Mouse (Mus musculus): ENCODE results near the gene Zfp772. TPM values are rescaled to one million over a fixed set of nuclear protein-coding genes. Genes with fewer than 3 reads are reported as not detected.
"Not testable (repeated sequence)": the region's sequence is repeated elsewhere in the genome, so short reads cannot be mapped to it uniquely, and the experiment has no call there.

Gene Zfp772
- polyA plus RNA-seq (2015; fragmentation: Nextera tagmentation; extraction: Ambion mirVana), result 7.3 and 8.0 TPM in 2 replicates

DNA sequence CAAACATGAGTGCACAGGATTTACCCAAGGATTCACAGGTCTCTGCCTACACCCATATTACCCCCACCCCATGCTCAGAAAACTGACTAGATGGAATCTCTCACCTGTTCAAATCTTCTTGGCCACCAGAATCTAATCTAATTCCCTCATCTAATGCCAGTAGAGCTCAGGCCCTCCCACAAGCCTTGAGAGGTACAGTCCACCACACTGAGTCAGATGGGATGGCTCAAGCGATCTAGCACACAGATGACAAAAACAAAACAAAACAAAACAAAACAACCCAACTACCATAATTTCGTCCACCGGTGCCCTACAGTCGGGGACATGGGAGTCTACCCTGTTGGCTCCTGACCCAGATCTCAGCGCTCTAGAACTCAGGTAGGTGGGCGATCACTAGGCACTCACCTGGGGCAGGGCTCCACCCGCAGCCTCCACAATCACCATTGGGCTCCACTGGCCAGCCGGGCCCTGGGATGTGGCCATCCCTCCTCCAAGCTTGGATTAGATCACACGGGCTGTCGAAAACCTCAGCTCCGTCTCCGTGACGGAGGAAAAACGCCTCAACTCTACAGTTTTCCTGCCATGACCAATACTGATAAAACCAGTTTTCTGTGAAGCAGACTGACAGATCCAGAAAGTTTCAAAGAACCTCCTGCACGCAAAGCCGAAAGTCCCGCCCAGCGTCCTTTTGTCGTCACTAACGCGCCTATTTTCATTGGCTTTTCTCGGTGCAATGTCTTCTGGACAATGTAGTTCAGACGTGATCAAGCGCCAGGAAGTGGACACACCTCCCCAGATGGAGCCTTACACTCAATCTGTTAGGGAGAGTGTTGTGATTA lies at the start of gene Zfp772:
TSS of gene Zfp772 (minus strand) at position 686 of the 839 bp plus-strand sequence.
- H3K4me1 ChIP-seq (replicated peaks; ENCODE audit: control insufficient read depth, insufficient read depth, low read length); H3K36me3 ChIP-seq (ENCODE audit: control insufficient read depth, insufficient read depth, low read length); ATAC-seq (ENCODE audit: low read depth); H3K9me3 ChIP-seq (ENCODE audit: control insufficient read depth, low read length); H3K27me3 ChIP-seq (ENCODE audit: control insufficient read depth, insufficient read depth, low read depth, low read length); H3K27ac ChIP-seq (ENCODE audit: low read length): not testable (repeated sequence)
- Histone ChIP-seq H3K4me2 (ENCODE audit: low read depth, low read length) (peak within 1 kb of the TSS; percentile 64), H3K9ac (ENCODE audit: low read length) (peak within 1 kb of the TSS; percentile 67), H3K4me3 (ENCODE audit: low read length) (peak within 1 kb of the TSS; percentile 55)
- 2% methylated on average over 24 of the region's 24 CpGs for WGBS

DNA sequence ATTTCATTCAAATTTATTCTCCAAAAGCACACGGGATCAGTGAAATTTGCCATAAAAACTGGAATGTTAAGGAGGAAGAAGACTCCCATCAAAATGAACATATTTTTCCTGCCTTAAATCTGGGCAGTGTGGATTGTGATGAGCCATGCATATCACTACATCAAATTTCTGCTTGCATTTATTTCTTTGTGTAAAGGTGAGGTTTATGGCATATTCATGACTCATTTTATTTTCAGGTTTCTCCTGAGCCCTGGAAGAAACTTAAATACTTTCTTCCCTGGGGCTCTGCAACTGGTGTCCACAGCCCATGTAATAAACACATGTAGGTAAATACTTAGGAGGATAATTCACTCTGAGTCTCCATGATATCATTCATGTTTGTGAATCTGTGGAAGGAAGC lies 37.4 kb upstream of the Zfp772 start, which contains the start of gene Vmn2r29:
TSS of gene Vmn2r29 (minus strand) at position 101 of the 400 bp plus-strand sequence.
- not testable (repeated sequence) for H3K4me3 ChIP-seq (ENCODE audit: low read length); H3K27me3 ChIP-seq (ENCODE audit: control insufficient read depth, insufficient read depth, low read depth, low read length); ATAC-seq (ENCODE audit: low read depth); H3K9me3 ChIP-seq (ENCODE audit: control insufficient read depth, low read length); H3K9ac ChIP-seq (ENCODE audit: low read length); H3K4me2 ChIP-seq (ENCODE audit: low read depth, low read length); H3K4me1 ChIP-seq (replicated peaks; ENCODE audit: control insufficient read depth, insufficient read depth, low read length); H3K27ac ChIP-seq (ENCODE audit: low read length); H3K36me3 ChIP-seq (ENCODE audit: control insufficient read depth, insufficient read depth, low read length)
- no CpG with 5 or more reads among the region's 1 CpGs for WGBS

DNA sequence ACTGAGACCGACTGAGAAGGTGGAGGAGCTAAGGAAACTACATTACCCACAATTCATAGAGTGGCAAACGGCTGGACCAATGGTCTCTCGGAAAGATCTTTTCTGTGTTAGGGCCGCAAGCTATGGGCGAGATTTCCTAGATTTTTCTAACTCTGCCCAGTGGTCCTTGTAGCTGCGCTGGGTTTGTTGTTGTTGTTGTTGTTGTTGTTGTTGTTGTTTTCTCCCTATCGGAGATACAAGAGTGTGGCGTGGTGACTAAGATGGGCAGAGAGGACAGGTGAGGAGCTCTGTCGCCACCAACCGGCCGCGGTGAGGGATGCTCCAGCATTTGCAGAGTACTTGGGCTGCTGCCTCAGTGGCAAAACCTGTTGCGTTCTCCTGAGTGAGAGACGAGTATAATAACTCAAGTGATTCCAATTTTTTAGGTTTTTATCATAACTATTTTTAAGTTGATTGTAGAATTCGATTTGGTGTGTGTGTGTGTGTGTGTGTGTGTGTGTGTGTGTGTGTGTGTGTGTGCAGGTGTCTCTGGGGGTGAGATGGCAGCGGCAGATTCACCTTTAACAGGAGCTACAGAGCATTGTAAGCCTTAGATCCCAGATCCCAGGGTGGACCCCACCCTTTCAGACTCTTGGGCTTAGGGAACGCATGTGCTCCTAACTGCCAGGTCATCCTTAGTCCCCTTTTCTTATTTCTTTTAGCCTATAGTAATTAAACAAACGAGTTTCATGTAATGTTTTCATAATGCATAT lies 21.4 kb downstream of the Zfp772 start:
- Histone ChIP-seq H3K27ac (ENCODE audit: low read length) (no peak overlapping the region), H3K27me3 (ENCODE audit: control insufficient read depth, insufficient read depth, low read depth, low read length) (no peaks in the 10 kb centered on the region), H3K4me3 (ENCODE audit: low read length) (peak overlapping the region; percentile 67), H3K36me3 (ENCODE audit: control insufficient read depth, insufficient read depth, low read length) (no peaks in the 10 kb centered on the region), H3K9me3 (ENCODE audit: control insufficient read depth, low read length) (no peaks in the 10 kb centered on the region), H3K9ac (ENCODE audit: low read length) (peak overlapping the region; percentile 62; the same call in 1 of the 2 replicates), H3K4me2 (ENCODE audit: low read depth, low read length) (peak overlapping the region; percentile 57), H3K4me1 (replicated peaks; ENCODE audit: control insufficient read depth, insufficient read depth, low read length) (no peaks in the 10 kb centered on the region)
- 9% methylated on average over 18 of the region's 18 CpGs for WGBS
- ATAC-seq (ENCODE audit: low read depth), result peak; percentile 96

DNA sequence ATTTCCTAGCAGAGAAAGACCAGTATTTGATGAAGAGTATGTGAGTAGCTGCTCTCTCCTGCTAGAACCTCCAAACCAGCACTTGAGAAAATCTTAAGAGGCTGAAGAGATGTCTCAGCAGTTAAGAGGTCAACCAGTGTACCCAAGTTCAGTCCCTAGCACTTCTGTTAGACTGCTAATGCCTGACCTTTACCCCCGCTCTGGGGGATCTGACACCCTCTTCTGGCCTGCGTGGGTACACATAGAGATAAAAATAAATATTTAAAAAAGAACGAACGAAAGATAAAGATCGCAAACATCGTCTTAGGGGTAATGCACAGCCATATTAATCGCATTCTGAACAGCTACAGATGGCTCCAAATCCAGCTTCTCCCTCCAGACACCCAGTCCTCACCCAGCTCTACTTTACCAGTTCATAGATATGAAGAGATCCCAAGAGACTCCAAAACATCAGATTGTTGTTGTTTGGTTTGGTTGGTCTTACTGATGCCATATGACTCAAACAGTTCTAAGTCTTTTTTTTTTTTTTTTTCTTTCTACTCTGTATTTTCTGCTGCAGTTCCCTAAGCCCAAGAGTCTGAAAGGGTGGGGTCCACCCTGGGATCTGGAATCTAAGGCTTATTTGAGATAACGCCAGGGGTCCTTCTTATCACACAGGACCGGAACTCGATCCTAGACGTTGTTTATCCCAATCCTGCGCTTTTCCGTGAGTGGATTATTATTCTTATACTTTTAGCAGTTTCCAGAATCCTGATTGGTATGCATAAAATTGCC lies 22.2 kb downstream of the Zfp772 start:
- peak; percentile 68 for ATAC-seq (ENCODE audit: low read depth)
- H3K9ac ChIP-seq (ENCODE audit: low read length), result no peak overlapping the region
- H3K27ac ChIP-seq (ENCODE audit: low read length), result no peak overlapping the region
- H3K27me3 ChIP-seq (ENCODE audit: control insufficient read depth, insufficient read depth, low read depth, low read length), result no peaks in the 10 kb centered on the region
- H3K9me3 ChIP-seq (ENCODE audit: control insufficient read depth, low read length), result no peaks in the 10 kb centered on the region
- WGBS, result 9% methylated on average over 13 of the region's 13 CpGs
- no peaks in the 10 kb centered on the region for H3K4me1 ChIP-seq (replicated peaks; ENCODE audit: control insufficient read depth, insufficient read depth, low read length)
- H3K36me3 ChIP-seq (ENCODE audit: control insufficient read depth, insufficient read depth, low read length), result 0 out of 2 replicates have a peak, but pooled peaks cover 3% of the 10 kb centered on the region
- H3K4me2 ChIP-seq (ENCODE audit: low read depth, low read length), result peak overlapping the region; percentile 57
- H3K4me3 ChIP-seq (ENCODE audit: low read length), result peak overlapping the region; percentile 67

DNA sequence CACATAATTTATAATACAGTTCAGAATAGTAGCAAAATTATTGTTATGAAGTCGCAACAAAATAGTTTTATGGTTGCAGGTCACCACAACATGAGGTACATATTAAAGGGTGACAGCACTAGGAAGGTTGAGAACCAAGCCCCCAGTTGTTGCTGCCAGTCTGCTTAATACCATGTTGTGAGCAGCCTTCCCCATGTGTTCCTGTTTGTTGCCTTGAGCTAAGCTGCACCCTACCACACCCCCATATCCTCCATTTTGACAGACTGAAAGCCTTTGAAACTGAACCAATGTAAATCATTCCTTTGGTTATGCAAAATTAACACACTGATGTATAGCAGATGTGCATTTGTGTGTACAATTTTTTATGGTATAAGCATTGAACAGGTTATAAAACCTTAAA lies 23.9 kb downstream of the Zfp772 start:
- no peak for ATAC-seq (ENCODE audit: low read depth)
- WGBS, result 97% methylated on average over 1 of the region's 1 CpGs
- H3K4me2 ChIP-seq (ENCODE audit: low read depth, low read length), result no peak overlapping the region
- peaks cover 13% of the 10 kb centered on the region for H3K36me3 ChIP-seq (ENCODE audit: control insufficient read depth, insufficient read depth, low read length)
- no peaks in the 10 kb centered on the region for H3K27me3 ChIP-seq (ENCODE audit: control insufficient read depth, insufficient read depth, low read depth, low read length)
- no peak overlapping the region for H3K27ac ChIP-seq (ENCODE audit: low read length)
- H3K9me3 ChIP-seq (ENCODE audit: control insufficient read depth, low read length), result no peaks in the 10 kb centered on the region
- H3K9ac ChIP-seq (ENCODE audit: low read length), result no peak overlapping the region
- no peaks in the 10 kb centered on the region for H3K4me1 ChIP-seq (replicated peaks; ENCODE audit: control insufficient read depth, insufficient read depth, low read length)
- no peak overlapping the region for H3K4me3 ChIP-seq (ENCODE audit: low read length)

DNA sequence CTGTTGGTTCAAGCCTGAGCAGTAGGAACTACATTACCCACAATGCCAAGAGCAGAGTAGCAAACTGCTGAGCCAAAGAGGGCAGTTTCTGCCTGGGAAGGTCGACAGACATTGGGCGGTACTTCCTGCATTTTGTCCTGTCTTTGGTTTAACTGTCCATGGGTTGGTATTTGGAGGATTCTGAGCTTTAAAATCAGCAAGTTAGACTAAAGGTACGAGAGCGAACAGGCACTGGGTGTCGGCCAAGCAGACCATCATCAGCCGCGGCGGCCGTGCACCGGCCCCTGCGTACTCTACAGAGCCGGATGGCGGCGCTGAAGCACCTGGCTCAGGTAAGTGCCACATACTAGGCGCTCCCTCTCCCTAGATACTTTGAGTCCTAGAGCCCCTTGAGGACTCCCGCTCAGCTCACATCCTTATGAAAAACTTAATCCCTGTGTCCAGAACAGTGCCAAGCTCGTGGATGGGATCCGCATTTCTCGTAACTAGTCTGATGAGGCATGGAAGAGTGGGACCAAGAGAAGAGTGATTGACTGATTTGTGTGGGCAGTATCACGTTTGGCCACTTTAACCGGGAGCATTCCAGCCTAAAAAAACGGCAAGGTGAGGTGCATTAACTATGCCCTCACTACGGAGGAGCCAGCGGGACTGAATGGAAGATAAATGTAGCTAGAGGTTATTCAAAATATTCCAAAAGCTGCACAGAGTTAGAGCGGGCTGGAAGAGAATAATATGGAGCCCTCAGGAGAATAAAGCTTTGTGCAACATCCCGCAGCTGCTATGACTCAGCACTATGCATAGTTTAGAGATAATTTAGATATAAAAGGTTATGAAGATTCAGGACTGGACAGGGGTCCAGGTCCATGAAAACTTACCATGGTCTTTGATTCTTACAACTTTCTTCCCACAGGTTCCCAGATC lies 38.3 kb downstream of the Zfp772 start, which contains the start of gene Zfp418:
TSS of gene Zfp418 (plus strand) at position 104 of the 921 bp plus-strand sequence.
- Histone ChIP-seq H3K9me3 (ENCODE audit: control insufficient read depth, low read length) (no peaks in the 10 kb centered on the region), H3K9ac (ENCODE audit: low read length) (peak within 1 kb of the TSS; percentile 78), H3K36me3 (ENCODE audit: control insufficient read depth, insufficient read depth, low read length) (peaks cover 5% of the 10 kb centered on the region; the same call in 1 of the 2 replicates), H3K4me3 (ENCODE audit: low read length) (peak within 1 kb of the TSS; percentile 79), H3K27me3 (ENCODE audit: control insufficient read depth, insufficient read depth, low read depth, low read length) (no peaks in the 10 kb centered on the region), H3K4me2 (ENCODE audit: low read depth, low read length) (peak within 1 kb of the TSS; percentile 62), H3K4me1 (replicated peaks; ENCODE audit: control insufficient read depth, insufficient read depth, low read length) (peaks cover 5% of the 10 kb centered on the region), H3K27ac (ENCODE audit: low read length) (peak within 1 kb of the TSS; percentile 86)
- WGBS, result under 1% methylated on average over 26 of the region's 26 CpGs
- ATAC-seq (ENCODE audit: low read depth), result peak; percentile 97

All from lung, embryonic 16.5 days (tissue).